In the genomic region with DNA sequence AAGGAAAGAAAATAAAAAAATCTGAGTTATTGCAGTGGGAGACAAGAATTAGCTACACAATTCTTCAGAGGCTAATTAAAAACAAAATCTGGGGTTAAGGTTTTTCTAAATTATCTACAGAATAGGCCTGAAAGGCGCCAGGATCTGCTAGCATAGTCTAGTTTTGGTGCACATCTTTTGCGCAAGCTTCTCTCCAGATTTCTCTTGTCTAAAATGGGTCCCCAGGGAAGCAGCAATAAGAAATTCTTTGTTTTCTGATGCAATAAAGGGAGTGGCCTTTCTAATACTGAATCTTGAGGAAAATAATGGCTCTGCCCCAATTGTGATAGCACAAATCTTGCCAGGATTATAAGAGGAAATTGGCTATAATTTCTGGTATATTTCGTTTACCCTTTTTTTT, we compare ENCODE assay signal across 11 mouse cellular contexts.
"Had no signal": no experiment of that assay in that cellular context is flagged by ENCODE, and none has a peak within 500 bp of the region (broad histone marks: within the 10 kb centered on the region; RNA-seq: fewer than 3 reads in every experiment).

No protein-coding gene starts in this region.

- H3K27me3 ChIP-seq: limb, embryonic 15.5 days; liver, embryonic 12.5 days; midbrain, embryonic 15.5 days; neural tube, embryonic 13.5 days had no signal

- ATAC-seq: liver, embryonic 12.5 days; midbrain, embryonic 15.5 days had no signal

- H3K27ac ChIP-seq: limb, embryonic 15.5 days; liver, embryonic 12.5 days; midbrain, embryonic 15.5 days; neural tube, embryonic 13.5 days had no signal

- H3K4me1 ChIP-seq: liver, embryonic 12.5 days; midbrain, embryonic 15.5 days had no signal

- DNase-seq: kidney, adult 9 months; kidney, postnatal 10 days; lung, embryonic 14.5 days; lung, postnatal 4 days; right cerebral cortex, postnatal 14 days; thymus, postnatal 36 days had no signal

- H3K9me3 ChIP-seq: limb, embryonic 15.5 days; liver, embryonic 12.5 days; midbrain, embryonic 15.5 days; neural tube, embryonic 13.5 days had no signal

- H3K4me3 ChIP-seq: limb, embryonic 15.5 days; liver, embryonic 12.5 days; midbrain, embryonic 15.5 days; neural tube, embryonic 13.5 days had no signal

- H3K36me3 ChIP-seq: limb, embryonic 15.5 days; liver, embryonic 12.5 days; midbrain, embryonic 15.5 days; neural tube, embryonic 13.5 days had no signal

- H3K9ac ChIP-seq: limb, embryonic 15.5 days; liver, embryonic 12.5 days; lung, embryonic 14.5 days; midbrain, embryonic 15.5 days; neural tube, embryonic 13.5 days had no signal

- H3K4me2 ChIP-seq: limb, embryonic 15.5 days; liver, embryonic 12.5 days; lung, embryonic 14.5 days; midbrain, embryonic 11.5 days; midbrain, embryonic 15.5 days; neural tube, embryonic 13.5 days had no signal
